Mouse (Mus musculus) left cerebral cortex, adult 8-10 months (tissue): Measurements from ENCODE around the gene Foxj1. TPM values are rescaled to one million over a fixed set of nuclear protein-coding genes. Genes with fewer than 3 reads are reported as not detected.
"Not testable (repeated sequence)": the region's sequence is repeated elsewhere in the genome, so short reads cannot be mapped to it uniquely, and the experiment has no call there.

Experiments used
- DNase-seq, 2 experiments: peaks; one replicate each; pipeline ENCODE4 v3.0.0; 2022; ENCODE audit warnings: low spot score in 2 of 2
- total RNA-seq, 4 experiments: library from RNA; stranded (reverse); gene quantifications; 2 replicates each; pipeline ENCODE4 v1.2.4; 2022

Gene Foxj1
- total RNA-seq = 1 to 10 TPM; 4.4 to 8.6 (median 4.7) TPM

- peak; percentile 94 to 98 for DNase-seq
Measured at GRCm38 (mm10) chr11:116335244-116336036, at the start of gene Foxj1. Foxj1 (minus strand) TSS chr11:116335399.

GRCm38 (mm10) chr11:116384171-116384570 lies 49.0 kb upstream of the Foxj1 start:
- DNase-seq = no peak

GRCm38 (mm10) chr11:116383070-116383469 lies 47.9 kb upstream of the Foxj1 start:
- not testable (repeated sequence) for DNase-seq

GRCm38 (mm10) chr11:116380767-116381166 lies 45.6 kb upstream of the Foxj1 start:
- no peak for DNase-seq

GRCm38 (mm10) chr11:116379530-116379929 lies 44.3 kb upstream of the Foxj1 start:
- DNase-seq = no peak

GRCm38 (mm10) chr11:116376945-116377661 lies 41.9 kb upstream of the Foxj1 start:
- DNase-seq = no peak

- DNase-seq = no peak
Measured at GRCm38 (mm10) chr11:116371894-116372450, 36.8 kb upstream of the Foxj1 start.

GRCm38 (mm10) chr11:116369633-116370032 lies 34.4 kb upstream of the Foxj1 start:
- no peak for DNase-seq

GRCm38 (mm10) chr11:116369051-116369450 lies 33.9 kb upstream of the Foxj1 start:
- no peak for DNase-seq

GRCm38 (mm10) chr11:116368116-116368515 lies 32.9 kb upstream of the Foxj1 start:
- peak; percentile 37 to 67 for DNase-seq

- no peak for DNase-seq
Measured at GRCm38 (mm10) chr11:116366647-116367046, 31.4 kb upstream of the Foxj1 start.

- no peak for DNase-seq
Measured at GRCm38 (mm10) chr11:116366124-116366523, 30.9 kb upstream of the Foxj1 start.

GRCm38 (mm10) chr11:116365432-116365831 lies 30.2 kb upstream of the Foxj1 start:
- DNase-seq = no peak

GRCm38 (mm10) chr11:116362015-116362414 lies 26.8 kb upstream of the Foxj1 start:
- no peak for DNase-seq

- DNase-seq = not testable (repeated sequence)
Measured at GRCm38 (mm10) chr11:116360915-116361314, 25.7 kb upstream of the Foxj1 start.

- no peak for DNase-seq
Measured at GRCm38 (mm10) chr11:116359652-116360051, 24.5 kb upstream of the Foxj1 start.

- DNase-seq = no peak
Measured at GRCm38 (mm10) chr11:116358926-116359637, 23.9 kb upstream of the Foxj1 start.

GRCm38 (mm10) chr11:116354521-116354920 lies 19.3 kb upstream of the Foxj1 start:
- no peak for DNase-seq

GRCm38 (mm10) chr11:116353535-116353934 lies 18.3 kb upstream of the Foxj1 start:
- DNase-seq = no peak

- DNase-seq = no peak
Measured at GRCm38 (mm10) chr11:116351294-116351693, 16.1 kb upstream of the Foxj1 start.

- no peak for DNase-seq
Measured at GRCm38 (mm10) chr11:116347955-116348354, 12.8 kb upstream of the Foxj1 start.

GRCm38 (mm10) chr11:116347012-116347411 lies 11.8 kb upstream of the Foxj1 start:
- no peak for DNase-seq
